Mouse (Mus musculus) intestine, postnatal 0 days (tissue): Measurements from ENCODE around the gene Heyl. TPM values are rescaled to one million over a fixed set of nuclear protein-coding genes. Genes with fewer than 3 reads are reported as not detected.

Experiments used
- ATAC-seq: fragments of 200-750 bp; cut with Nextera tagmentation; 2 replicates; pipeline ENCODE4 v1.8.0; 2017; ENCODE audit warnings: mild to moderate bottlenecking, moderate TSS enrichment, moderate library complexity
- H3K27ac ChIP-seq: fragments of 300-500 bp; sonication (generic); 2 replicates; pipeline ENCODE4 v1.5.1; 2014; ENCODE audit warnings: mild to moderate bottlenecking, low read depth, low read length, moderate library complexity
- H3K27me3 ChIP-seq: fragments of 300-500 bp; sonication (generic); replicated peaks from 2 replicates; pipeline ENCODE4 v1.6.1; 2014; ENCODE audit warnings: low read length, mixed read lengths; ENCODE audit not compliant: control insufficient read depth, insufficient read depth
- H3K36me3 ChIP-seq: fragments of 300-500 bp; sonication (generic); 2 replicates; pipeline ENCODE4 v1.6.1; 2014; ENCODE audit warnings: mild to moderate bottlenecking, moderate library complexity; ENCODE audit not compliant: control insufficient read depth, insufficient read depth
- H3K4me1 ChIP-seq: fragments of 300-500 bp; sonication (generic); replicated peaks from 2 replicates; pipeline ENCODE4 v1.6.1; 2014; ENCODE audit warnings: antibody characterized with exemption, low read length, mixed read lengths; ENCODE audit not compliant: control insufficient read depth, insufficient read depth
- H3K4me2 ChIP-seq: fragments of 300-500 bp; sonication (generic); replicated peaks from 2 replicates; pipeline ENCODE4 v1.6.1; 2014; ENCODE audit warnings: low read depth, mild to moderate bottlenecking, moderate library complexity
- H3K4me3 ChIP-seq: fragments of 300-500 bp; sonication (generic); 2 replicates; pipeline ENCODE4 v1.5.1; 2014; ENCODE audit warnings: low read depth, low read length
- H3K9ac ChIP-seq: fragments of 300-500 bp; sonication (generic); 2 replicates; pipeline ENCODE4 v1.6.1; 2014; ENCODE audit warnings: mild to moderate bottlenecking, low read depth, low read length
- H3K9me3 ChIP-seq: fragments of 300-500 bp; sonication (generic); 2 replicates; pipeline ENCODE4 v1.6.1; 2016; ENCODE audit warnings: mixed run types; ENCODE audit not compliant: control insufficient read depth
- CTCF ChIP-seq: sonication (generic); IDR thresholded peaks from 2 replicates; pipeline ENCODE4 v1.5.1; 2016; ENCODE audit warnings: low read depth, mild to moderate bottlenecking, control low read depth, antibody characterized with exemption, moderate library complexity
- WGBS: fragments of 180-500 bp; shearing (Covaris S2); extraction: QIAGEN DNeasy Blood & Tissue Kit; methylation state at CpG from one replicate; pipeline ENCODE4 v1.1.7; 2014; 5-methylcytosine and 5-hydroxymethylcytosine counted together
- polyA plus RNA-seq: library from polyadenylated mRNA; unstranded; fragments of >200 nt; fragmentation: Nextera tagmentation; extraction: Ambion mirVana; gene quantifications from 2 replicates; pipeline ENCODE4 v1.2.1, GENCODE M21; 2015

Gene Heyl
- polyA plus RNA-seq, 1 experiment from 2014 or later: 4.5 TPM

DNA sequence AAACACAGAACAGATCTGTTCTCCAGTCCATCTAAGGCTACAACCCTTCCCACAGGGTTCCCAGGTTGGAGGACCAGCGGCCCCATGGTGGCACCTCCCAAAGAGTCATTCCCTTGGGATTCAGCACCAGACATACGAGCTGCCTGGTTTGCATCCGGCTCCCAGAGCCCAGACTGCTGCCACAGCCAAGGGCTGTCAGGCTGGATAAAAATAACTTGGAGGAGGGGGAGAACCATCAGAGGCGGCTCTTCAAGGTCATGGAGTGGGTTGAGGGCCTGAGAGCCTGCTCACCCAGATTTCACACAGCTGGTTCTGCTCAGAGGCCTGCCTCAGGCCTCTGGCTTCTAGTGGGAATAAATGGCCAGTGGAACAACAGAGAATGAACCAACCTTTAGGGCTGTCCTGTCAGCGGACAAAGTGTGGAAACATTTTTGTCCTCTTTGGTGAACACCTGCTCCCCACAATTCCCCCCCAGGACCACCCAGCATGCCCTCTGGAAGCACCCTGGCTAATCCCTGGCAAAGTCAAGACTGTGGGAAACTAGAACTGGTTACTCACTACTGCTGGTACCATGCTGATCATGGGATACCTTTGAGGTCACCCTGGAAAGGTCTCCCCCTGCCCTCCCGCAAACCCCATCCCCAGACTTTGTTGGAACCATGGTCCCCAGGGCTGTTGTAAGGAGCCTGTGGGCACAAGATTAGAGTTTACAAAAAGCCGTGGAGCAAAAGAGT, 14.0 kb downstream of the Heyl start:
- H3K27me3 ChIP-seq: no peaks in the 10 kb centered on the region
- no peaks in the 10 kb centered on the region for H3K9me3 ChIP-seq
- no peak overlapping the region for H3K27ac ChIP-seq
- ATAC-seq: no peak
- no peak overlapping the region for H3K4me2 ChIP-seq
- no peaks in the 10 kb centered on the region for H3K36me3 ChIP-seq
- TF ChIP-seq CTCF: no peak
- no peak overlapping the region for H3K9ac ChIP-seq
- 58% methylated on average over 7 of the region's 7 CpGs for WGBS
- no peak overlapping the region for H3K4me3 ChIP-seq
- no peaks in the 10 kb centered on the region for H3K4me1 ChIP-seq

DNA sequence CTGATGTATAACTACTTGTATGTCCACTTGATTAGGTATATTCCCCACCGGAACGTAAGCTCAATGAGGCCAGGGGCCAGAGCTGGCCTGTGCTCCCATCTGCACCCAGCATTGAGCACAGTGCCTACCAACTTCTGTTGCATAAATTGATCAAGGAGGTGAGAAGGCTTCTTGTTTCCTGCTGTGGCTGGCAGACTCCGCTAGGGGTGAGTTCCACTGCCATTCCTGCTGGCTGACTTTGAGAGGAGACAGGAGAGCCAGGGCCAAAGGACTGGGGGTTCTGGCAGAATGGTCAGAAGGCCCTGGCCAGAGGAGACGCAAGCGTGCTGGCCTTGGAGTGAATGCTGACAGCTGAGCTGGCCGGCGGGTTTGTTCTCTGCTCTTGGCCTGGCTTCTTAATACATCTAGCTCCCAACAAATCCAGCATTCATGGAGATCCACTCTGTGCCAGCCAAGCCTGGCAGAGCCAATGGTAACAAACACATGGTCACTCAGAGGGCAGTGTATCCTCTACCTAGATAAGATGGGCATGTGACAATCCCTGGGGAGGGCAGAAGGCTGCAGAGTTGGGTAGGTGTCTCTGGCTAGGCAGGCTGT, 15.7 kb downstream of the Heyl start:
- Histone ChIP-seq H3K9me3 (no peaks in the 10 kb centered on the region), H3K4me3 (no peak overlapping the region), H3K4me2 (no peak overlapping the region), H3K27ac (no peak overlapping the region), H3K9ac (no peak overlapping the region), H3K4me1 (no peaks in the 10 kb centered on the region), H3K36me3 (no peaks in the 10 kb centered on the region), H3K27me3 (no peaks in the 10 kb centered on the region)
- ATAC-seq: no peak
- WGBS: 55% methylated on average over 7 of the region's 7 CpGs
- TF ChIP-seq CTCF: no peak

DNA sequence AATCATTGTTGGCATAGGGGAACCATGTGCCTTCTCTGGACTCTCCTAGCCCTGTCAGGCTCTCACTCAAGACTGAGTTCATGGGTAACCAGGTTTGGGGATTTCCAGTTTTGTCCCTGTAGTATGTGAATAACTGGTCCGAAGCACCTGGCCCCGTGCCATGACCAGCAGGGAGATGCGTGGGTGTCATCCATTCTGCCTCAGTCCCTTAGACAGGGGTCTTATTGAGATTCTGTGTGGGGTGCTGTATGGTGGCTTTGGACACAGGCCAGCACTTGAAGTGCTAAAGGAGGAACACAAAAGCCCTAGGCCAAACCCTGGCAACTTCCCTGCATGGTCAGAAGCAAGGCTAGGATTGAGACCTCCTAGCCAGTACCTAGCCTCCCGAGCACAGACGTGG, 18.9 kb downstream of the Heyl start:
- TF ChIP-seq CTCF: no peak
- ATAC-seq: no peak
- 81% methylated on average over 5 of the region's 5 CpGs for WGBS

DNA sequence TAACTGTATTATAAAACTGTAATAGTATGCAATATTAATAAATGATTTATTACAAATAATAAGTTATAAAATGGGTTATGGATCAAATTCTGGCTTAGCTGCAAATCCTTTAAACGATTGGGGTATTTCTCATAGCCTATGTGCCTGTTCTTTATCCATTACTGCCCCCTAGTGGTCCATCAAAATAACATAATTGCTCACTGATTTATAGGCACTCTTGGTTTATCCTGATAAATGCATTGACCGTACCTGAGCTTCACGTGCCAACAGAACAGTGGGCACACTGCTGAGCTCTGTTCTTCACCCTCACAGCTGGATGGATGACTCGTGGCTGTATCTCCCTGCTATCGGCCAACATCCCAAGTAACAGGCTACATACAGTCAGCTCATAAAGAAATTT, 21.3 kb downstream of the Heyl start:
- H3K4me1 ChIP-seq: no peaks in the 10 kb centered on the region
- peak; percentile 85 for TF ChIP-seq CTCF
- no peak overlapping the region for H3K4me3 ChIP-seq
- H3K27me3 ChIP-seq: no peaks in the 10 kb centered on the region
- ATAC-seq: peak; percentile 47
- WGBS: 11% methylated on average over 5 of the region's 5 CpGs
- no peaks in the 10 kb centered on the region for H3K9me3 ChIP-seq
- no peak overlapping the region for H3K9ac ChIP-seq
- H3K4me2 ChIP-seq: no peak overlapping the region
- H3K27ac ChIP-seq: no peak overlapping the region
- no peaks in the 10 kb centered on the region for H3K36me3 ChIP-seq

More for the DNA sequence above, 18.9 kb downstream of the Heyl start:
- H3K36me3 ChIP-seq: no peaks in the 10 kb centered on the region
- no peaks in the 10 kb centered on the region for H3K27me3 ChIP-seq
- no peak overlapping the region for H3K4me3 ChIP-seq
- no peak overlapping the region for H3K4me2 ChIP-seq
- H3K9me3 ChIP-seq: no peaks in the 10 kb centered on the region
- H3K4me1 ChIP-seq: no peaks in the 10 kb centered on the region
- H3K27ac ChIP-seq: no peak overlapping the region
- H3K9ac ChIP-seq: no peak overlapping the region

DNA sequence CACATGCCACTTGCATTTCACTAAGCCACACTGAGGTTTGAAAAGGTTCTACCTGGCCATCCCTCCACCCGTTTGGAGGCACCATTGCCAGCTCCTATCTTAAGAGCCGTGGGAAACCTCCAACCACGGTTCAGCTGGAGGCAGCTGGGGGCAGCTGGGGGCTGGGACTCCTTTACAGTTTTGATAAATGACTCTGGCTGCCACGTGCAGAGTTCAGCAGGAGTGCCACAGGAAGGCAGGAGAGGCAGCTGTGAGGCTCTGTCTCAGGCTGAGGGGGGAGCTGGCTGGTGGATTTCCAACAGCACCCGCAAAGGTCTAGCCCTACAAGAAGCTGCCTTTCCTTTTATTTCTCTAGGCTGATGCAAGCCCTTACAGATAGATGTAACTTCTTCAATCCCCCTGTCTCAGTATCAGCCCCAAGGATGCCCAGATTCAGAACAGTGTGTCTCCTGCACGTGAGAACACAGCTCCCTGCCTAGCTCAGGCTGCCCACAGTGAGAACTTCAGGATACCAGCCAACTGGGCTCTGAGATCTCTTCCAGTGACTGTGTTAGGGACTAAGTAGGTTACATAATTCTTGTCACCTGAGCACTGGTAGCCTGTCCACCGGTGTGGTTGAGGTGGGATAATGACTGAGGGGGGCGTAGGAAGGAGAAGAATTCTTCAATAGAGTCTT, 26.9 kb downstream of the Heyl start:
- Histone ChIP-seq H3K36me3 (no peaks in the 10 kb centered on the region), H3K9ac (no peak overlapping the region), H3K4me3 (no peak overlapping the region), H3K27me3 (no peaks in the 10 kb centered on the region), H3K4me2 (no peak overlapping the region), H3K4me1 (no peaks in the 10 kb centered on the region), H3K27ac (no peak overlapping the region), H3K9me3 (no peaks in the 10 kb centered on the region)
- WGBS: 30% methylated on average over 8 of the region's 8 CpGs
- no peak for TF ChIP-seq CTCF
- ATAC-seq: no peak

DNA sequence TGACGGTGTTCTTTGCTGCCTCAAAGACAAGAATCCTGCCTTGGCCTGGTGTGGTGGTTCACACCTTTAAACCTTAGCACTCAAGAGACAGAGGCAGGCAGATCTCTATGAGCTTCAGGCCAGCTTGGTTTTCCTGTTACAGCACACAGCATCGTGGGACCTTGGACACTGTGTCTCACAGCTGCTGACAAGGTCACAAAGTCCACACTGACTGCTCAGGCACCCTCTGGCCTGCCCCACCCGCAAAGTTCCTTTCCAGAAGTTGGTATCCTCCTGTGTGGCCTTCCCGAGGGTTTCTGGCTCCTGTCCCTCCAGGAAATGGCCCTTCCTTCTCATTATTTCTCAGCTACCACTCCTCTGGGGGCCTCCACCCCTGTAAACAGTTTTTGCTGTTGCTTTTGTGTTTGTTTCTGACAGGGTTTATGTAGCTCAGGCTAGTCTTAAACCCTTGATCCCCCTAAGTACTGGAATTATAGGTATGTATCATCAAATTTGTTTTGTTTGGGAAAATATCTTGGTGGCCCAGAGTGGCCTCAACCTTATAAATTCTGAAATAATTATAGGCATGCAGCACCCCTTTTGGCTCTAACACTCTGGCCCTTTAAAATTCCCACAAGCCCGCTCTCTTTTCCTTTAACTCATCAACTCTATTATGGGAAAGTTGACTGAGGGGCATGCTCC, 28.5 kb downstream of the Heyl start, which contains the start of gene Pabpc4:
Pabpc4 (plus strand) TSS at position 631 of the 681 bp plus-strand sequence.
- no peak for TF ChIP-seq CTCF
- 49% methylated on average over 5 of the region's 5 CpGs for WGBS
- peak; percentile 74 for ATAC-seq
- H3K4me1 ChIP-seq: no peaks in the 10 kb centered on the region
- H3K9ac ChIP-seq: no peak within 1 kb of the TSS
- no peak within 1 kb of the TSS for H3K4me2 ChIP-seq
- no peaks in the 10 kb centered on the region for H3K27me3 ChIP-seq
- H3K9me3 ChIP-seq: no peaks in the 10 kb centered on the region
- H3K36me3 ChIP-seq: no peaks in the 10 kb centered on the region
- no peak within 1 kb of the TSS for H3K27ac ChIP-seq
- H3K4me3 ChIP-seq: no peak within 1 kb of the TSS
